Mouse (Mus musculus): ENCODE data around the gene Fh1. TPM values are rescaled to one million over a fixed set of nuclear protein-coding genes. Genes with fewer than 3 reads are reported as not detected.

The Fh1 gene
- polyA plus RNA-seq (2012; rRNA removed): 47.6 and 50.6 TPM in 2 replicates

DNA sequence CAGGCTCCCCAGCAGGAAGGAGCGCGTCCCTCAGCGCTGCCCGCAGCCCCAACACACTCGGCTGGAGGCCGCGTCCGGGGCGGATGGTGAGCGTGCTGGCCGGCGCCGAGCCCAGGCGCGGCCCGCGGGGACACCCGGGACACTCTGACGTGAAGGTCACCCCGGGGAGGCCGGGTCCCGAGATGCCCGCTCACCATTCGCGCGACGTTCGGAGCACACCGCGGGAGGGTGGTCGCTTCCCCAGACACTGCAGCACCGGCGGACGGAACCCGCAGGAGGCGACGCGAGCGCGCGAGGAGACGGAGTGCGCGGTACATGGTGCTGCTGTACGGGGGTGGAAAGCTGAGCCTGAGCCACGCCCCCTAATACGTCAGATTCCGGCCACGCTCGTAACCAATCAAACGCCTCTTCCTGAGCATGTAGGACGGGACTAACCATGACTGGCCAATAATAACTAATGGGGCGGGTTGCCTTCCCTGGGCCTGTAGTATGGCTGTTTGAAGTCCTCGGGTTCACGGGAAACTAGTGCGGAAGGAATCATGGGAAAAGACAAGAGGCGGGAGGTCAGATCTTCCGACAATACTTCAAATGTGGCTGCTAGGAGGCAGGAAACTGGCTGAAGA, at the start of gene Fh1:
TSS of gene Fh1 (minus strand) at position 379 of the 623 bp plus-strand sequence.
- peak; percentile 97 for DNase-seq (ENCODE audit: low read depth, low spot score)
- WGBS: under 1% methylated on average over 58 of the region's 58 CpGs

DNA sequence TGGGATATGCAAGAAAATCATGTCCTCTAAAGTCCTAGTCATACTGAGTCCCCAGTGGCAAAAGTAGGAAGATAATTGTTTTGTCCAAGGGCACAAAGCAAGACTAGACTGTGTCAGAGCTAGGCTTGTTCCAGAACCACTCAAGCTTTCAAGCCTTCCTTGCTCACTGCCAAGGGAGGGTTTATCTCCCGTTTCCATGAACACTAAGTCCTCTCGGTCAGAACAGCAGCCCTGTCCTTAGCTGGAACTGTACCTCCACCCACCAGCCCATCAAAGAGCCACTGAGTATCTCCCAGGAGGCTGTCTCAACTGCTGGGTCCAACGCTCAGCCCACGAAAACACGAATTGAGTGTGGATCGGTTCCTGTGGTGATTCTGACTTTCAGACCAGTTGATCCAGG, 49.7 kb upstream of the Fh1 start:
- WGBS: 77% methylated on average over 6 of the region's 6 CpGs
- DNase-seq (ENCODE audit: low read depth, low spot score): no peak

GRCm38 (mm10) chr1:175673563-175674325, 48.3 kb upstream of the Fh1 start:
- no peak for DNase-seq (ENCODE audit: low read depth, low spot score)
- 64% methylated on average over 7 of the region's 7 CpGs for WGBS

GRCm38 (mm10) chr1:175671626-175672025, 46.2 kb upstream of the Fh1 start:
- 2% methylated on average over 1 of the region's 1 CpGs for WGBS

DNA sequence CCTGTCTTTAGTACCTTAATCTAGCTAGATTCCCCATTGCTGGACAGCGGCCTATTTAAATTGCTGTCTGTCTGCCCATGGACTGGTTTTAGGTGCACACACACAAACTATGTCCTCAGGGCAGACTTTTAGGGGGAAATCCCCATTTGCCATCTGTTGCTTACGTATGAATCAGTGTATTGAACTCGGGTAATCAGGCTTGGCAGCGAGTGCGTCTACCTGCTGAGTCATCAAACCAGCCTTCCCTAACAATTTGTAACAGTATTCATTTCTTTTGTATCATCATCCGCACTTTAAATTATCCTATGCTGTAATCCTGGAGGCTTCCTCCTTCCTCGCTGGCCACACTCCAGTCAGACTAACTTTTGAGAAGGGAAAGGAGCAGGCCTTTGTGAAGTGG, 44.6 kb upstream of the Fh1 start:
- no peak for DNase-seq (ENCODE audit: low read depth, low spot score)
- 58% methylated on average over 7 of the region's 7 CpGs for WGBS

More at GRCm38 (mm10) chr1:175671626-175672025, 46.2 kb upstream of the Fh1 start:
- DNase-seq (ENCODE audit: low read depth, low spot score): no peak

DNA sequence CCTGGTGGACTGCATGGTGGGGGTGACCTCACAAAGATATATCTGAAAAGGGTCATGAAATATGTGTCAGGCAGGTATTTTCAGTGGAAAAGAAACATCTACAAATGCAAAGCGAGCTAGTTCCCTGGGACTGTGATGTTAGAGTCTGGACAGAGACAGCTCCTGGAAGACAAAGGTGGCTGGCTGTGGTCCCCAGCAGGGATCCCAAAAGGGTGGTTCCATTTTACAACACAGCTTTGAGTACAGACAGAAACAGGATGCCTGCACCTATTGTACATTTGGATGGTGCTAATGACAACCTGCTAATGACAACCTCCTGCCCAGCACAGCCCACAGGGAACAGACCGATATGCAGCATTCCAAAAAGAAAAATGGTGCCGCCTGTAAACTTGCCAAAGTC, 44.0 kb upstream of the Fh1 start:
- no peak for DNase-seq (ENCODE audit: low read depth, low spot score)
- WGBS: 88% methylated on average over 3 of the region's 3 CpGs

DNA sequence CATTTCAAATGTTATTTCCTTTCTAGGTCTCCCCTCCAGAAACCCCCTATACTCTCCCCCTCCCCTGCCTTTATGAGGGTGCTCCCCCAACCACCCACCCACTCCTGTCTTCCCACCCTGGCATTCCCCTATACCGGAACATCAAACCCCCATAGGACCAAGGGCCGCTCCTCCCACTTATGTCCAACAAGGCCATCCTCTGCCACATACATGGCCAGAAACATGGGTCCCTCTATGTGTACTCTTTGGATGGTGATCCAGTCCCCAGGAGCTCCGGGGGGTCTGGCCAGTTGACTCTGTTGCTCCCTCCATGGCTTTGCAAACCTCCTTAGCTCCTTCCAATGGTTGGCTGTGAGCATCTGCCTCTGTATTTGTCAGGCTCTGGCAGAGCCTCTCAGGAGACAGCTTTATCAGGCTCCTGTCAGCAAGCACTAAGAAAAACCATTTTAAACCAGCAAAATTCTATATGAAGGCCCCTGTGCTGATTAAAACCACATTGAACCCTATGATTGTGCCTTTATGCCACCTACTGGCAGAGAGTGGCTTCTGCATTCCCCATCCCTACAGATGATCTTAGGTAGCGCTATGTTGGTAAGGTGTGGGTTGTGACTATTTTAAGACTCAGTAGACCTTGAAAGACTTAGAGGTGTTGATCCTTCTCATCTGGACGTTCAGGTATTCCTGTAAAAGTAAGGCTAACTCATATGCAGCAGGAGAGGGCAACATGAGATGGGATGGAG, 43.4 kb upstream of the Fh1 start:
- no peak for DNase-seq (ENCODE audit: low read depth, low spot score)

DNA sequence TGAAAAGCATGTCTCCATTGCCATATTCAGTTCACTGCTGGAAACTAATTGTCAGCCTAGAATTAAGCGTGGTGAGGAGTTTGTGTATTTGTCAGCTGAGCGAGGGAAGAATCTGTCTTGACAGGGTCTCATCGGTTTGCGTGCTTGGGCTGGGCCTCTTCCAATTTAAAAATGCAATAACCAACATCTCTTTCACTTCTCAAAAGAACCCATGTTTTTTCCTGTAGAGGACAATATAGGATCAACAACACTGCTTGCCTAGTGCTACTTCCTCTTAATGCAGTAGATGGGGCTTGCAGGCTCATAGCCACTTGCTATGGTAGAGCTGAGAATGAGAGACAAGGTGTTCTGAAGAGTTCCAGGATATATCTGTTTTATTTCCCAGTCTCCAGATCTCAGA, 34.5 kb upstream of the Fh1 start:
- no peak for DNase-seq (ENCODE audit: low read depth, low spot score)
- 82% methylated on average over 4 of the region's 4 CpGs for WGBS

More for the DNA sequence above, 43.4 kb upstream of the Fh1 start:
- WGBS: 61% methylated on average over 5 of the region's 5 CpGs

DNA sequence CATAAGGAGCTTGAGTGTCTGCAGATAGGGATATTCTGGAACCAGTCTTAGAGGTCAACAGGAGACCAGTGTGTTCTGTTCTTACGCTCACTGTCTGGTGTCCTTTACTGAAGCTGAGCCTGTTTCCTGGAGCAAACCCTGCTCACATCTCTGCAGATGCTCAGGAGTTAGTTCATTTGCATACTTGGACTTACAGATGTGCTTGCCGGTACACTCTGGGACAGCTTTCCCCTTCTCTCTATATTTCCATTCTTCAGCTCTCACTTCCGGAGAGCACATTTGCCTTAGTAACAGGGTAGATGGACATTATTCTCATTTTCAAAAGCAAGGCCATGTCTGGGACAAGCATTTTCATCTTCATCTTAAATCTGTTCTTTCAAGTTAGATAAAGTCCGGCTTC, 23.2 kb upstream of the Fh1 start:
- 95% methylated on average over 4 of the region's 4 CpGs for WGBS
- DNase-seq (ENCODE audit: low read depth, low spot score): no peak

DNA sequence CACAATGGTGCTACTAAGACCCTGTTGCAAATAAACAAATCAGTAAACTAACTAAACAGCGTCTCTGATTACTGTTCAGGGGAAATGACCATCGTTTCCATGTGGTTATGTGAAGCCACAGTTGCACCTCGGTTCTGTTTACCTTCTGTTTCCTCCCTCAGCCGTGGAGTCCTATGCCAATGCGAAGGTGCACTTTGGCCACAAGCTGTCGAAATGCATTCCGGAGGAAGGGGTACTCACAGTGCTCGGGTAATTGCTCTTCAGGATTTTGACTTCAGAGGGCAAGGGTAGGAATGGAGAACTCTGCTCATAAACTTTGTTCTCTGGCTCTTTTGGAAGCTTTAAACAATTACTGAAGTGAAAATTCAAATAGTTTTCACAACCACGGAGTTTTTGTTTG, 21.5 kb upstream of the Fh1 start:
- no peak for DNase-seq (ENCODE audit: low read depth, low spot score)

DNA sequence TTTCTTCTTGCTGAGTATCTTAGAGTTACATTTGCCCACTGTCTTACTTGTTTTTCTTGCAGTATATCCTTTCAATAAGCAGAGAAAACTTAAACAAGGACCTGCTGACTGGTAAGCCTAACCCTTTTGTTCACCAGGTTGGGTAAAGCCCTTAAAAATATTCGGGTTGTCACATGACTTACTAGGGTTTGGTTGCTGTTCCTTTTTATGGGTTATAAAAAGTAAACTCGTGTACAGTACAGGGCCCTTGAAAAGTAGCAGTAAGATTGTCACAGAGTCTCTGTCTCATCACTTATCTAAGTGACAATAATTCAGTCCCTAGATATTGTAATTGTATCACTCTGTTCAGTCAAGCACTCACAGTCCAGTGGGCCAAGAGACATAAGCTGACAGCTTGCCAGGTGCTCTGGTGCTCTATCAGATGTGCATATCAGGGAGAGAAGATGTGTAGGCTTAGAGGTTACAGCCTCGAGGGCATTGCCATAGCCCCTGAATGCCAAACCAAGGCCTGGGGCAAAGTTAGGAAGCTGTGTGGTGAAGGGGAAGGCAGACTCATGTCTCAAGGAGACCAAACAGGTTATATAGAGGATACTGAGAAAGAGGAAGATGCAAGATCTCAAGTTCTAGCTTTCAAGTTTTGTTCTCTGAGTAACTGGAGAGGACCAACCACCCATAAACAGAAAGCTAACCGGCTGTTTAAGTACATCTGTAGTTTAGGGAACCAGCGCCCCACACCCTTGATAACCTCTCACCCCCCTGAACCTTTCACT, 18.2 kb upstream of the Fh1 start:
- no peak for DNase-seq (ENCODE audit: low read depth, low spot score)
- 31% methylated on average over 5 of the region's 5 CpGs for WGBS

More for the DNA sequence above, 21.5 kb upstream of the Fh1 start:
- WGBS: 10% methylated on average over 9 of the region's 9 CpGs

DNA sequence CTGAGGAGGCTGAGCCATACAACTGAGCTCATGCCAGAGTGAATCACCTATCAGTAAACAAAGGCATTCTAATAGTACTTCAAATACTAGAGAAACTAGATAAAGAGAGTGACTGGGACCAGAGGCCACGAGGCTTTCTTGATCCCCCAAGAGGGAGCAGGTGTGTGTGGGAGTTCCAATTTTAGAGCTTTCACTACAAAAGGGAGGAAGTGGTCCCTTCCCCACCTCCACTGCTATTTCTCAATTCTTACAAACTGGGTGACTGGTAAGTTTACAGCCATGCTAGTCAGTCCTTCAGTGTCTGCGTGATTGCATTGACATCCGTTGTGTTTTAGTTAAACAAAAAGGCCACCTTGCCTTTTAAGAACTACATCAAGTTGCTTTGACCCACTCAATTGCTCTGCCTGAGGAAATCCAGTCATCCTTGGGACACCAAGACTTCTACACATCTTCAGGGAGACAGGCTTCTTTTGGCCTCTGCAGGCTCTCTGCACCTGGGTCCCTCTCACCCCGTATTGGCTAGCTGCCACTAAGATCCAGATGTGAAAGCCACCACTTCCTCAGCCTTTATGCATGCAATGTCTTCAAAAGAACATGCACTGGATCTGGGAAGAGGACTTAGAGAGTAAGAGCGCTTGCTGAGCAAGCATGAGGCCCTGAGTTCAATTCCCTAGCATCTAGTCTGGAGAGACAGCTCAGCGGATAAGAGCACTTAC, 15.2 kb upstream of the Fh1 start:
- whole genome bisulfite sequencing: 70% methylated on average over 6 of the region's 6 CpGs
- DNase-seq (ENCODE audit: low read depth, low spot score): no peak

GRCm38 (mm10) chr1:175639072-175639471, 13.6 kb upstream of the Fh1 start:
- DNase-seq (ENCODE audit: low read depth, low spot score): no peak
- WGBS: 84% methylated on average over 7 of the region's 7 CpGs

- DNase-seq (ENCODE audit: low read depth, low spot score): no peak
- WGBS: 70% methylated on average over 7 of the region's 7 CpGs
Measured at GRCm38 (mm10) chr1:175637677-175638076, 12.2 kb upstream of the Fh1 start.

- DNase-seq (ENCODE audit: low read depth, low spot score): no peak
- WGBS: 87% methylated on average over 14 of the region's 14 CpGs
Measured at GRCm38 (mm10) chr1:175632470-175632869, 7.0 kb upstream of the Fh1 start.

GRCm38 (mm10) chr1:175631721-175632221, 6.3 kb upstream of the Fh1 start:
- WGBS: 22% methylated on average over 10 of the region's 10 CpGs
- no peak for DNase-seq (ENCODE audit: low read depth, low spot score)

DNA sequence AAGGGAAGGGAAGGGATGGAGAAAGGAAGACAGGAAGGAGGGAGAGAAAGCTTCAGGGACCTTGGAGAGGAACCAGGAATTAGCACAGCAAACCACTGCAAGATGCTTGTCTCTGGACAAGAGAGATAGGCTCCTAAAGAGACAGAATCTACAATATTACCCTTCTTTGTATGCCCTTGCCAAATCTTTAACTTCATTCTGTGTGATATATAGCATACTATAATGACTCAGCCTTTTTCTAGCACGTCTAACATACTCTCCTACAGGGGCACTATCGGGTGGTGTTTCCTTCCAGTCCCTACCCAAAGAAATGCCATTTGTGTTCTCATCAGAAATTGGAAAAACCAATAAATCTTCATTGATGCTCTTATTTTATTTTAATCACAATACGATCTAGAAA, 5.6 kb upstream of the Fh1 start:
- DNase-seq (ENCODE audit: low read depth, low spot score): no peak
- WGBS: 73% methylated on average over 3 of the region's 3 CpGs

DNA sequence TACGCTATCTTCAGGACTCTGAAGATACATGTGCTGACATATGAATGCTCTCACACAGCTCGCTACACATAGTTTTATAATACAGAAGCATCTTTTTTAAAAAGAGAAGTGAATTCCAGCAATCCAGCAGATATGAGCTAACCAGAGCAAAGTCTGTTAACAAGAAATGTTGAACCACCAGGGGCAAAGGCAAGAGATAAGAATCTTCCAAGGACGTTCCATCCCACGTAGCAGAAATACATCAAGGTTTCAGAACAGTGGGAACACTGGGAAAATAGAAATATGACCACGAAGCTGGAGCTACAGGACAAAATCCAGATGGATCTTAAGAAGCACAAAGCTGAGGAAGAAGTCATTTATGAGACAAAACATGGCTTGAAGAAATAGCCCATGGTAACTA, 4.9 kb upstream of the Fh1 start:
- 81% methylated on average over 5 of the region's 5 CpGs for WGBS
- no peak for DNase-seq (ENCODE audit: low read depth, low spot score)

DNA sequence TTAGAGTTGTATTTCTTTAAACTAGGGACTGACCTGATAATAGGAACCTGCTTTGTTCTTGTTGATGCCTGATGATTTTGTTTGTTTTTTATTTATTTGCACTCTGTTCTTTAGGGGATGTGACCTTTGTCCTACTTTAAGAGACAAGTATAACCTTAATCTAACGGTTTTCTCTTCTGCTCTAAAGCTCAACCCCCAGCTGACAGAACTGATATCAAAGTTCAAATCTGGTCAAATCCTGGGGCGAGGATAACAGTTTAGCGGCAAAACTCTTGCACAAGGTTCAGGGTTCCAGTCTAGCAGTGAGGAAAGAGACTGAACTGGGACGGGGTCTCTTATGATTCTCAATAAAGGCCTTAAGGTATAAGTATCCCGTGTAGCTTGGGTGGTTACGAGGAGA, 3.8 kb upstream of the Fh1 start:
- DNase-seq (ENCODE audit: low read depth, low spot score): no peak
- 80% methylated on average over 6 of the region's 6 CpGs for WGBS
